Mouse (Mus musculus) midbrain, postnatal 0 days (tissue): ENCODE data around the gene Spata13. TPM values are rescaled to one million over a fixed set of nuclear protein-coding genes. Genes with fewer than 3 reads are reported as not detected.

Experiments
- ATAC-seq: fragments of 200-750 bp; cut with Nextera tagmentation; 2 replicates; pipeline ENCODE4 v1.8.0; 2017; ENCODE audit warnings: moderate number of reproducible peaks, mild to moderate bottlenecking, moderate TSS enrichment, moderate library complexity; ENCODE audit not compliant: low FRiP score
- DNase-seq: peaks from one replicate; pipeline ENCODE4 v3.0.0-alpha.2; 2015; ENCODE audit warnings: low spot score
- H3K27ac ChIP-seq: fragments of 300-500 bp; sonication (generic); 2 replicates; pipeline ENCODE4 v1.5.1; 2014; ENCODE audit warnings: low read depth, mild to moderate bottlenecking, low read length, mixed read lengths
- H3K27me3 ChIP-seq: fragments of 300-500 bp; sonication (generic); 2 replicates; pipeline ENCODE4 v1.6.1; 2014; ENCODE audit warnings: low read length, control low read depth, mixed read lengths; ENCODE audit not compliant: insufficient read depth
- H3K36me3 ChIP-seq: fragments of 300-500 bp; sonication (generic); 2 replicates; pipeline ENCODE4 v1.6.1; 2014; ENCODE audit warnings: low read length, control low read depth, mixed read lengths; ENCODE audit not compliant: insufficient read depth
- H3K4me1 ChIP-seq: fragments of 300-500 bp; sonication (generic); 2 replicates; pipeline ENCODE4 v1.6.1; 2014; ENCODE audit warnings: mild to moderate bottlenecking, control low read depth, antibody characterized with exemption, low read length, mixed read lengths; ENCODE audit not compliant: insufficient read depth
- H3K4me2 ChIP-seq: fragments of 300-500 bp; sonication (generic); 2 replicates; pipeline ENCODE4 v1.6.1; 2014; ENCODE audit warnings: low read depth, mild to moderate bottlenecking, low read length, mixed read lengths; ENCODE audit not compliant: poor library complexity, severe bottlenecking
- H3K4me3 ChIP-seq: fragments of 300-500 bp; sonication (generic); 2 replicates; pipeline ENCODE4 v1.5.1; 2014; ENCODE audit warnings: low read depth, mild to moderate bottlenecking, low read length, moderate library complexity
- H3K9ac ChIP-seq: fragments of 300-500 bp; sonication (generic); replicated peaks from 2 replicates; pipeline ENCODE4 v1.6.1; 2014; ENCODE audit warnings: mild to moderate bottlenecking, low read length, moderate library complexity, mixed read lengths; ENCODE audit not compliant: poor library complexity, severe bottlenecking
- H3K9me3 ChIP-seq: fragments of 300-500 bp; sonication (generic); 2 replicates; pipeline ENCODE4 v1.6.1; 2016; ENCODE audit warnings: low read length, control low read depth
- CTCF ChIP-seq: IDR thresholded peaks from 2 replicates; pipeline ENCODE4 v1.5.1; 2016; ENCODE audit warnings: antibody characterized with exemption, mild to moderate bottlenecking
- WGBS: fragments of 180-500 bp; shearing (Covaris S2); extraction: QIAGEN DNeasy Blood & Tissue Kit; methylation state at CpG from one replicate; pipeline ENCODE4 v1.1.7; 2014; 5-methylcytosine and 5-hydroxymethylcytosine counted together
- polyA plus RNA-seq: library from polyadenylated mRNA; unstranded; fragments of >200 nt; fragmentation: Nextera tagmentation; extraction: Ambion mirVana; gene quantifications from 2 replicates; pipeline ENCODE4 v1.2.1, GENCODE M21; 2015
- total RNA-seq: library from RNA; depleted of rRNA; stranded (reverse); fragments of >200 nt; gene quantifications from 2 replicates; pipeline ENCODE4 v1.2.3, GENCODE M21; 2014

Gene Spata13
- total and polyA plus RNA-seq, 2 experiments from 2014 or later: 12.4 to 33.0 TPM

GRCm38 (mm10) chr14:60642131-60642530 is 8.3 kb downstream of the Spata13 start:
- Histone ChIP-seq H3K4me1 (peaks cover 2% of the 10 kb centered on the region), H3K9ac (no peak overlapping the region), H3K27ac (no peak overlapping the region), H3K4me2 (no peak overlapping the region), H3K9me3 (no peaks in the 10 kb centered on the region), H3K27me3 (no peaks in the 10 kb centered on the region), H3K4me3 (no peak overlapping the region), H3K36me3 (no peaks in the 10 kb centered on the region)
- no peak for DNase-seq
- 85% methylated on average over 1 of the region's 1 CpGs for WGBS
- no peak for TF ChIP-seq CTCF
- no peak for ATAC-seq

DNA sequence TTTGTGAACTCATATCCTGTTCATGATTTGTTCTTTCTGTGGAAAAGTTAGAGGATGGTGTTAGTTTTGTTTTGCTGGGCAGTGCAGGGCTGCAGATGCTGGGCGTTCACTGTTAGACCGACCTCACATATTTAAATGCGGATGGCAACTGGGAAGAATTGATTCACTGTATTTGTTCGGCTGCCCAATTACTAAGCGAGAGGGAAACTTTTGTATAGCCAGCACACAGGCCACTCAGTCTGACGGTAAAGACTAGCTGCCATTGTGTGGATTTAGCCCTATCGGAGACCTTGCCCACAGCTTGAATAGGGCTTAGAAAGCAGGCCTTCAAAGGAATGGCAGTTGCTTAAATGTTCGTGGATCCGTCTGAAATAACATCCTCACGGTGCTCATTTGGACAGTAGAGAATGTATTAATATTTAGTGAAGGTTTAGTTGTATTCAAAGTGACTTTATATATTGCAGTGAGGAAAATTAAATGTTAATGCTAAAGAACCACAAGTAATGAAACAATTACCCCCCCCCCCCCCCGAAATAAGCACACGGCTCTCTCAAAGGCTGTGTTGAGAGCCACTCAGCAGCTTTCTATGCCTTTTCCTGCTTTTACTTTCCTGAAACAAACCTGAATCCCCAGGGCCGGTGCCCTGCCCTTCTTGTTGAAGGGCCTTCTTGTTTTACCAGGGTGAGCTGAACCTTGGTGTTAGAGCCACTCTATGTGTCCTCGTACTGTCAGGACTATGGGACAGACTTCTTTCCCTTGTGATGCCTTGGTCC is 9.5 kb downstream of the Spata13 start:
- H3K36me3 ChIP-seq: no peaks in the 10 kb centered on the region
- 24% methylated on average over 14 of the region's 14 CpGs for WGBS
- no peaks in the 10 kb centered on the region for H3K27me3 ChIP-seq
- no peak overlapping the region for H3K4me3 ChIP-seq
- H3K4me1 ChIP-seq: peaks cover 2% of the 10 kb centered on the region
- no peak overlapping the region for H3K9ac ChIP-seq
- no peak overlapping the region for H3K4me2 ChIP-seq
- H3K9me3 ChIP-seq: no peaks in the 10 kb centered on the region
- ATAC-seq: peak; percentile 57
- TF ChIP-seq CTCF: no peak
- H3K27ac ChIP-seq: peak overlapping the region; percentile 34; the same call in 1 of the 2 replicates
- peak; percentile 64 for DNase-seq

DNA sequence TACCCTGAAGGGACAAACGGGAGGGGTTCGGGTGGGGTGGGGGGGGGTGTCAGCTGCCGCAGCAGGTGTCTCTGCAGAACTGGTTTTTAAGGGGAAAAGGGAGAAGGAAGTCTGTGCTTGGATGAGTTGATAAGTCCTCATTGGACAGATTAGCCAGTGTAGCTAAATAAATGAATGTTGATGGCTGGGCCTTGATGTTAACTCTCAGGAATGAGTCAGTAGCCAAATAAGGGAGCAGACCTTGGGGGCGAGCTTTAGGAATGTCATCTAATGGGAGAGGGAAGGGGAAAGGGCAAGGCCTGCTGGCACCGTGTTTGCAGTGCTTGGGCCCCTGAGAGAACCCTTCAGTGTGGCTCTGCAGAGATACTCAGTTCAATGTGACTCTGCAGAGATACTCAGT is 12.6 kb downstream of the Spata13 start:
- no peak overlapping the region for H3K9ac ChIP-seq

GRCm38 (mm10) chr14:60647885-60648284 is 14.1 kb downstream of the Spata13 start:
- H3K4me3 ChIP-seq: no peak overlapping the region
- H3K27me3 ChIP-seq: no peaks in the 10 kb centered on the region
- H3K36me3 ChIP-seq: no peaks in the 10 kb centered on the region
- ATAC-seq: no peak
- no peak overlapping the region for H3K9ac ChIP-seq
- no peaks in the 10 kb centered on the region for H3K9me3 ChIP-seq
- H3K4me1 ChIP-seq: peaks cover under 1% of the 10 kb centered on the region
- 83% methylated on average over 7 of the region's 7 CpGs for WGBS
- DNase-seq: peak; percentile 40
- H3K27ac ChIP-seq: no peak overlapping the region
- no peak for TF ChIP-seq CTCF
- H3K4me2 ChIP-seq: no peak overlapping the region

More for the DNA sequence above, 12.6 kb downstream of the Spata13 start:
- no peak overlapping the region for H3K4me3 ChIP-seq
- no peaks in the 10 kb centered on the region for H3K9me3 ChIP-seq
- H3K4me1 ChIP-seq: peaks cover 2% of the 10 kb centered on the region
- ATAC-seq (no peak), DNase-seq (no peak)
- 60% methylated on average over 5 of the region's 5 CpGs for WGBS
- H3K36me3 ChIP-seq: no peaks in the 10 kb centered on the region
- no peak for TF ChIP-seq CTCF
- no peak overlapping the region for H3K4me2 ChIP-seq
- no peaks in the 10 kb centered on the region for H3K27me3 ChIP-seq
- H3K27ac ChIP-seq: no peak overlapping the region

GRCm38 (mm10) chr14:60648956-60649355 is 15.2 kb downstream of the Spata13 start:
- Histone ChIP-seq H3K9ac (no peak overlapping the region), H3K27ac (no peak overlapping the region), H3K4me2 (no peak overlapping the region), H3K9me3 (no peaks in the 10 kb centered on the region), H3K36me3 (no peaks in the 10 kb centered on the region), H3K27me3 (no peaks in the 10 kb centered on the region), H3K4me1 (no peaks in the 10 kb centered on the region), H3K4me3 (no peak overlapping the region)
- no peak for DNase-seq
- ATAC-seq: no peak
- TF ChIP-seq CTCF: no peak
- 100% methylated on average over 1 of the region's 1 CpGs for WGBS

- Histone ChIP-seq H3K4me1 (no peaks in the 10 kb centered on the region), H3K9me3 (no peaks in the 10 kb centered on the region), H3K4me2 (no peak overlapping the region), H3K27ac (no peak overlapping the region), H3K27me3 (no peaks in the 10 kb centered on the region), H3K36me3 (no peaks in the 10 kb centered on the region), H3K4me3 (no peak overlapping the region), H3K9ac (no peak overlapping the region)
- ATAC-seq: no peak
- DNase-seq: no peak
- no peak for TF ChIP-seq CTCF
- 62% methylated on average over 4 of the region's 4 CpGs for WGBS
These were observed 19.4 kb downstream of the Spata13 start for GRCm38 (mm10) chr14:60653184-60653583.
